Mouse (Mus musculus) ES-E14 (cell line): Measurements from ENCODE around the gene Dlg2.

ENCODE experiments used
- CHD2 ChIP-seq: IDR thresholded peaks from 2 replicates; pipeline ENCODE4 v1.6.1; 2014; ENCODE audit warnings: mild to moderate bottlenecking, low read depth, low read length, inconsistent platforms
- HCFC1 ChIP-seq: IDR thresholded peaks from 2 replicates; pipeline ENCODE4 v1.6.1; 2012; ENCODE audit warnings: low read length, inconsistent platforms, borderline replicate concordance; ENCODE audit not compliant: insufficient read depth
- MAFK ChIP-seq: IDR thresholded peaks from 2 replicates; pipeline ENCODE4 v1.6.1; 2014; ENCODE audit warnings: mild to moderate bottlenecking, low read depth, low read length, inconsistent platforms; ENCODE audit not compliant: insufficient read depth
- ZNF384 ChIP-seq: IDR thresholded peaks from 2 replicates; pipeline ENCODE4 v1.6.1; 2012; ENCODE audit warnings: low read depth, low read length, inconsistent platforms

DNA sequence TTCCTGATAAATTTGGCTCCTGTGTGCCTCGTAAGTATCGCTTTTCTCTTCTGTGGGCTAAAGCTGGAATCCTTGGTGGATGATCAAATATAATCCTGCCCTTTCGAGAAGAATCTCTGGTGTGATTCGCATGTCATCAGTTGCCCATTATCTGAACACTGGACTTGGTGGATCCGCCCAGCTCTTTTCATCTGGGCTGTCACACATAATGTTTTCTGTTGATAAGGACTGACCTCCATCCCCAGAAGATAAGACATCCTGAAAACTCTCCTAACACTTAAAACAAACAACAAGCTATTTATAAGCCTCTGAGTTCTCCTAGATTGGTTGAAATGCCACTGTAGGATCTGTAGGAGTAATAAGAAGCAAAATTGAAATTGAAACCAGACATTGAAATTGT, 1952.2 kb downstream of the Dlg2 start:
- no peak for TF ChIP-seq MAFK
- no peak for TF ChIP-seq HCFC1
- no peak for TF ChIP-seq ZNF384
- TF ChIP-seq CHD2, result no peak
